Mouse (Mus musculus) right cerebral cortex, postnatal 36 days (tissue): ENCODE measurements at regions not wholly inside any gene's neighbourhood (a gene's known extent, or its start where the extent isn't known, plus 50 kb on each side); places are given as distances from the start of the nearest gene placed in this dataset.

Source experiments
- DNase-seq, 2 experiments: peaks; one replicate each; pipeline ENCODE4 v3.0.0; 2022; ENCODE audit warnings: low spot score in 2 of 2, mixed read lengths in 1 of 2

DNA sequence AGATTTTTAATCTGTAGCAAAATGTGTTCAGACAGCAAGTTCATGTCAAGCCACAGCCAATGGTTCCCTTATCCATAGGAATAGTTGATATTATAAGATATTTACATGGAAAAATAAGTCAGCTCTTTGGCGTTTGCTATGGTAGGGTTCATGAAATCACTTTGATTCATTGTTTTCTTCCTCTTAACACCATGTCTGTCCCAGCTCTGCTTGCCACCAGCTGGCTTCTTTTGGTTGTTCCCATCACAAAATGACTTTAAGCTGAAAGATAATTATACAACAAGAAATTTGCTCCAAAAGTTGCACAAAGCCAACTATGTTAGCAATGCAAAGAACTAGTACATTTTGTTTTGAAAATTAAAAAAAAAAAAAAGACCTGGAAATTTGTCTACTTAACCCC is 99.9 kb upstream of the Tcf21 start:
- no peak for DNase-seq

DNA sequence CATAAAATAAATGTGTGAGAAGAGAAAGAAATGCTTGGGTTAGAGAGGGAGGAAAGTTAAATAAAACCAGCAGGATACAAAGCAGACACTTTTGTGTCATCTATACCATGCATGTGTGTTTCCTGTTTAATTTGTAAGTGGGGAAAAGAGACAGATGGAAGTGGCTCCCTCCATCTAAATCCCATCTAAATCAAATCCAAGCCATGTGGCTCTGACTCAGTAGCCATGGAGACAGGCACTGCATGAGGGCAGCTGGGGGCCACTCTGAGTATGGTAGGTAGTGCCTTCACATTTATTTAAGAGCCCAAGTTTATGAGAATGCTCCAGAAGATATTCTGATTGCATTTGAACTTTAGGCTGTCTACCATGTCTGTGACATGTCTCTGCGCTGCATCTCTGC is 97.8 kb upstream of the Tcf21 start:
- no peak for DNase-seq

DNA sequence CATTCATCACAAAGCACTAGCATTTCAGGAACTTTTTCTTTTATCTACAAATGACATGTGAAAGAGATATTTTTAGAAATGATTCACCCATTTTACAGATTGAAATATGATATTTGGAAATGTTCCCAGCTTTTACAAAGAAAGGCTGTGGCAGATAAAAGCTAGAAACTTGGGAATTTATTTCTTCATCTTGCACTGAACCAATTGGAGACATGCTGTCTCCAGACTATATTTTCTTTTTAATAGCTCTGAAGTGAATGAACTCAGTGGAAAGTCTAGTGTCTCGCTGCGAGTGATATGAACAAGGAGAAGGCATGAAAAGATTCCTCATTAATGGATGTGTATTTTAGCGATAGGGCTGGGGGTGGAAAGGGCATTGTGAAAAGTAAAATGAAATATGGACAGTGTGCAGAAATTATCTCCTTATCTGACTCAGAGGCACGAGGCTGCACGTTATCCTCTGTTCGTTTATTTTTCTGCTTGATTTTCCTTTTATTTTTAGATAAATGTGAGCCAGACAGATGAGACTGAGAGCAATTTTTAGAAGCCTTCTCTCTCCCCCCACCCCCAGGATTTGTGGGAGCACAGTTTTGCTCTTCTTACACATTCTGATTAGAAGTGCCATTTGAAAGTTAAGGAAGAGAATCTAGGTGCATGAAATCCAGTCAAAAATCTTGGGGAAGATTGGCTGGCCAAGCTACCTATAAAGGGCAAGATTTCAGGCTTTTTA is 96.0 kb upstream of the Tcf21 start:
- peak in 1 of 2 experiments; percentile 6 for DNase-seq

DNA sequence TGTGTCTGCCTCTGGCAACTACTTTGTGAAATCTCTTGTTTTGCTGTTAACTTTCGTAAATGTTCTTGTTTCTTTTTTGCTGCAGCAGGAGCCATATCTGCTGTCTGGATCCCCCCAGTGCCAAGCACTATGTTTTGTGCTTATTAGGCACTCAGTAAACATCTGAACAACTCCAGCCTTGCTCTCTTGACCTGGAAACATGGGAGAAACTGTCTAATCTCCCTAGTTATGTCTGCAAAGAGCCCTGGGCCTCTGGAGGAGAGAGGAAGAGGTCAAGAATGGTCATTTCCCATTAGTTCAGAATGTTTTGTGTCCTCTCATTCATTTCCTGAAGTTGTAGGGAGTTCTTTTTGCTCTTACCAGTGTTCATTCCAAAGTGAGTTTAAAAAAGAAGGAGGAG is 93.1 kb upstream of the Tcf21 start:
- DNase-seq, result no peak

DNA sequence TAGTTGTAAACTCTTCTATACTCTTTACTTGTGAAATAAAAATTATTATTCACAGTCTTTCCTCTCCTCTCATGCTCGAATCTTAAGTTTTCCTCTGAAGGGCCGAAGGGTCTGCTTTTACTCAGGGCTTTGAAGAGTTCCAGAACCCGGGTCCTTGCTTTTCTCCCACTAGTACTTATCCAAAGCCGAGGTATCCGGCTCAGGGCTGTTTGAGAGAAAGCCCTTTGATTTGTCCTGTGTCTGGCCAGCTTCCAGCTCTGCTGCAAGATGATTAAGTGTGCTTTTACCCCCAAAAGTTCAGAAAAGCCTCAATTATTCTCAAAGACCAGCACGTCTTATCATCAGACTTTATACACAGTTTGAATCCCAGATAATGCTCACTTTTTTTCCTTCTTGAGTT is 88.7 kb upstream of the Tcf21 start:
- DNase-seq, result no peak

DNA sequence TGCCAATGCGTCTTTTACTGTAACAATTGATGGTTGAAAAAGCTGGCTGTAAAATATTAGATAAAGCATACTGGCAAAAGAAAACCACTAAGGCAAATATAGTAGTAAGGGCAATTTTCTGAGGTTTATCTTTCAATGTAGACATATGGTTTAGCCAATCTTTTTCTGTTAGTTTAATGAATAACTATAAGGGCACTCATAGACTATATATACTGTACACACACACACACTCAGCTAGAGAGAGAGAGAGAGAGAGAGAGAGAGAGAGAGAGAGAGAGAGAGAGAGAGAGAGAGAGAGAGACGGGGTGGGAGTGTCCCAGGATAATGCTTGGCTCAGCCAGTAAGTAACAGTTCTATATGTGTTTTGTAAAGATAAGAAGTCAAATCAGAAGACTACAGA is 85.3 kb upstream of the Tcf21 start:
- DNase-seq, result no peak

DNA sequence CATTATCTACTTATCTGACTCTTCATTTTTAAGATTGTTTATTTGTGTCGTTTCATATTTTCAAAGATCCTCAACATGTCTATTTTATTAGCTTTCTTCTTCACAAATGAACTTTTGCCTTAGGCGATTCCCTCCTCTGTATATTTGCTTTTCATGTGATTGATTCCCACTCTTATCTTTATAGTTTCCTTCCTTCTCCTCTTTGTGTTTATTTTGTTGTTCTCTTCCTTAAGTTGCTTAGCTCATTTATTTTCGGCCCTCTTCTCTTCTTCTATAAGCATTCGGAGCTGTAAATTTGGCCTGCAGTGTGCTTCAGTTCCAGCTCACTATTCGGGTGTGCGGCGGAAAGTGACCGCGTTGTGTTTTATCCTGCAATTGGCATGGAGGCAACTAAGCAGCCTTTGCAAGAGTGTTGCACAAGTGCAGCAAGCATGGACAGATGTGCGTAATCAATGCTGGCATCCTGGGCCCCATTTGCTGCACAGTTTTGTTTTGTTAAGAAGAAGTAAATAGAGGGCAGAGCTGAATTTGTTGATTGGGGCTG is 73.5 kb upstream of the Tcf21 start:
- DNase-seq, result no peak

DNA sequence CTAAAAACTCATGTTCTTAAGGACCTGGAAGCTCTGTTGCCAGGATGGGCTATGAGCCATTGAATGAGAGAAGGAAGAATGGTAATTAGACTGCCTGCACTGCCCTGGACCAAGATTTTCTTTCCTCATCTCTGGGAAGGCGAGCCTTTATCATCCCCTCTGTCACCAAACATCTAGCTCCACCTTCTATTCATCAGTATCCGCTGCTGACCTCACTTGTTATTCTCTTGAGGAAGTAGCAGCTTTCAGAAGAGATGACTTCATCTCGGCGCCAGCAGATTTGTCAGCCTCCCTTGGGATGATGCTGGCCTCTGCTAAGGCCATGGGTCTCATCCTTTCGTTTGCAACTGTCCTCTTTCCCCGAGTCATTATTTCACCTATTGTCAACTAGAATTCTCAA is 67.5 kb upstream of the Tcf21 start:
- no peak for DNase-seq

DNA sequence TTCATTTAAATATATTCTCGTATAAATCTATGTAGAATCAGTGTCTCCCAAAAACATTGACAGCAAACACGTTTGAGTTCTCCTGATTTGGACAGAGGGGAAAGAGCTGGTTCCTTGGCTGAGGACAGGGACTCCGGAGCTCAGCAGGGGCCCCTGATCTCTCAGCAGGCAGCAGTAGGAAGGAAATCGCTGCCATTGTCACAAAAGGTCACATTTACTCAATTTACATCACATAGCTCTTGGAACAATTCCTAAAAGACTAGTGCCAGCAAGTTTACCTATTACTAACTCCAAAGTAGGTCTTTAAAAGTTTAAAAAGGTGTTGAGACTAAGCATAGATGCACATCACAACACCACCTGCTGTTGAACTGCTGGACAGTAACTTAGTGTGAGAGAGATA is 59.7 kb upstream of the Tcf21 start:
- no peak for DNase-seq

DNA sequence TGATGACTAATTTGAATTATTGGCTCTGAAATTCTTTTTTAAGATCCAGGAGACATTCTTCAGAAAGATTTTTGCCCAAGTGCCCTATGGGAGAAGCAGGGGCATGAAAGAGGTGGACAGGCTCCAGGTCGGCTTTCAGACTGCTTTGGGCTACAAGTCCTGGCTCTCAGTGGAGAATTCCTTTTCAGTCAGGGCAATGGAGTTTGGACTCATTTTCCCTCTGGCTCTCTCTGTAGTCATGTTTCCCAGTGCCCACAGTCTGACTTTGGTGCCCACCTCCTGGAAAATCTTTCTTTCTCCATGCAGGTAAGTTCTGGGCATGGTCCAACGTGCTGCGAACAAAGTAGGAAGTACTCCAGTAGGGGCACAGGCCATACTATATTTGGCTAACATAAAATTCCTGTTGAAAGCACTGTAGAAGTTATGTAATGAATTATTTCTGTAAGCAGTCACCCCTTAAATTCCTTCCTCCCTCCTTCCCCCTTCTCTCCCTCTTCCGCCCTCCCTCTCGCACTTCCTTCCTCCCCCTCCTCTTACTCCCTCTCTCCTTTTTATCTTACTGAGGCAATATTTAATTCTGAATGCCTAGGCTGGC is 57.7 kb upstream of the Tcf21 start:
- no peak for DNase-seq

DNA sequence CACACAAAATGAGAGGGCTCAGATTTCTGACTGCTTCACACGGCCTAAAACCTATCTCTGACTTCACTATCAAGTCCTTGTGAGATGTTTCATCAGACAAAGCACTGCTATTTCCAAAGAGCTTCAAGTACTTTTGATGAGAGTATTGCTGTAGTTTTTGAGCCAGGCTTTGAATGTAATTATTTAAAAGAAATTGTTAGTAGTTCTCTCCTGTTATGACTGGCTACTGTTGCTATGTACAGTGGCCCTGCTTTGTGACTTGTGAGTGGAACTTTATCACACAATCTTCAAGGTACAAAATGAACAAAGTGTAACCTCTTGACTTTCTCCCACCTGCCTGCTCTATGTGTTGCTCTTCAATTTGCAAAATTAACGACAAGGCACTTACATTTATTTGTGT is 57.1 kb upstream of the Tcf21 start:
- DNase-seq, result no peak

DNA sequence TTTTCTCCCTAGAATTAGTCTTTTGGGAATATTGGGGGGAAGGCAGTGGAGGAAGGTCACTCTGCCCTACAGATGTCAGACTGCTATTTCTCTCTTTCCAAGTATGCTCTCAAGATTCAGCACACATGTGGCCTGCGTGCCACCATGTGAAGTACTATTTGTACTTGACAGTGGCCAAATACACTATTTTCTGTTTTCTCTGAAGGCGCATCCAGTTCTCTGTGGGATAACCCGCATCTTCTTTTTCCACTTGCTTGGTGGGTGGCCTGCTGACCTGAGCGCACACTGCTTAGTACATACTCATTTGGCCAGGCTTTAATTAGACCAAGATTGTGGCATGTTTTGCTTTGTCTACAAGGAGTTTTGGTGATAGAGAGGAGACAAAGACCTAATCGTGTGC is 55.7 kb upstream of the Tcf21 start:
- DNase-seq, result no peak

DNA sequence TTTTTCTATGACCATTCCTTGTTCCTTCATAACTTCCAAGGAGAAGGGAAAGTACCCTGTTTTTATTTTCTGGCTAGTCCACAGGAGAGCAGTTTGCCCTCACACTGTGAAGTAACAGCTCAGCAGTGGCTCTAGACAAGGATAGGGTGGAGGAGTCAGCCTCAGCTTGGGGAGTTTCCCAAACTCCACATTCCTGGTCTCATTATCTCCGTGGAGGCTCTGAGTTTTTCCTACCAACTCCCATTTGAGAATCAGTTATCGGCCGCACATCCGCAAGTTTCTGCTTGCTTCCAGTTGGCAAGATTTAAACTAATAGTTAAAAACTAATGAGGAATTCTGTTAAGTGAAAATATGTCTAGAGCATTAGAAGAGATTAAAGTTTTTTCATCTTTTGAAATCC is 55.2 kb upstream of the Tcf21 start:
- DNase-seq, result no peak
